Mouse (Mus musculus) liver (tissue): ENCODE measurements at regions not wholly inside any gene's neighbourhood (a gene's known extent, or its start where the extent isn't known, plus 50 kb on each side); places are given as distances from the start of the nearest gene placed in this dataset.

ENCODE experiments used
- DNase-seq: peaks from one replicate; pipeline ENCODE4 v3.0.0-alpha.2; 2020; ENCODE audit warnings: mixed read lengths

DNA sequence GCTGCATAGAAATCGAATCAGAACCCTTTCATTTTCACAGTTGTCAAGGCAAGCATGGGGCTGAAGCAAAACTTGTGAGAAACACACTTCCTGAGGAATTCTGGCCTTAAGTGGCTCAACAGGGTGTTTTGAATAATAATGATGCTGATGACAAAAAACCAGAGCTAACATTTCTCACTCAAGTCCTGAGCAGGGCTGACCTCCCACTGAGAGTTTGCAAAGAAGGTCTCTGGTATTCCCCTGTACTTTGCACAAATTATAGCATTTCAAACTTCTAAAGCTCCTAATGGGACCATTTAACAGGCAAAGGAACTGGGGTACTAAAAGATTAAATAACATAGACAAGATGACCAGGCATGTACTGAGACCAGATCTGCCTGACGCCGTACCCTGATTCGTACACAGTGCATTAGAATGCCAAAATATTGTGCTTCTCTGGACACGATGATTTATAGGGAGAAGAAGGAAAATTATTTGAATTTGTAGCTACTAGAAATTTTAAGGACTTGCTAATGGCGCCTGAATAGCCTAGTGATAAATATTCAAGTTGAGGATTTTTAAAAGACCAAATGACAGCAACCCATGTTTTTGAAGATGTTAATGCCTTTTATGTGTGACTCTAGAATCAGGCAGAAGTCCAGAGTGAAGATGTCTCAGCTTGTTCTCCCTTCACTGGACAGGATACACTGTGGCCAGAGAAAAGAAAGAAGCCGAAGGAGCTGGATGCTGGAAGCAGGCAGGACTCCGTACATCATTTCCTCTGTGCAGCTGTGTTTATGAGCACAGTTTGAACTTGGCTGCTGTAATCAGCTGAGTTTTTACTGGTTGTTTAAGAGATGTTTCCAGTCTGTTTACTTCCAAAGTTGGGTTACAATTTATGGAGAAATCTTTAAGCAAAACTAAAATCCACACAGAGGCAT is 1056.7 kb downstream of the Fam19a2 start:
- no peak for DNase-seq

DNA sequence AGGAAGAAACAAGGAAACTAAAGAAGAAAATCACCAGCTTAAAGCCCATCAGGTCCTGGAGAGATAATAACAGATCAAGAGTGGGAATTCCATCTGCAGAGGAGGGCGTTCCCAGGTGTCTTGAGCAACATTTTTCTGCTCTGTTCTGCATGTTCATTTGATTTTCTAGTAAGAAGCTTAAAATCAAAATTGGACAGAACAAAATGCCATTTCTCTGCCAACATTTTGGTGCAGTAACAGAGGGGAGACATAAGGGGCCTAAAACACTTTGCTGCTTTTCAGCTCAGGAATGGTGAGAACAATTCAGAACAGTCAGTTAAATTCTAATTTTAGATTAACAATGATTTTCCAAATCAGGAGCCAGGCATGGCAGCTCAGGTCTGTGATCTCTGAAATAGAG is 1056.8 kb downstream of the Slc16a7 start:
- no peak for DNase-seq

GRCm38 (mm10) chr10:124338923-124339322 is 1050.3 kb downstream of the Slc16a7 start:
- no peak for DNase-seq

GRCm38 (mm10) chr10:124349300-124349699 is 1040.0 kb downstream of the Slc16a7 start:
- peak; percentile 6 for DNase-seq

GRCm38 (mm10) chr10:124362795-124363194 is 1026.5 kb downstream of the Slc16a7 start:
- DNase-seq, result no peak

- DNase-seq, result no peak
Observed at GRCm38 (mm10) chr10:124370994-124371393, 1018.3 kb downstream of the Slc16a7 start.

- no peak for DNase-seq
Observed at GRCm38 (mm10) chr10:124402647-124403046, 986.6 kb downstream of the Slc16a7 start.

DNA sequence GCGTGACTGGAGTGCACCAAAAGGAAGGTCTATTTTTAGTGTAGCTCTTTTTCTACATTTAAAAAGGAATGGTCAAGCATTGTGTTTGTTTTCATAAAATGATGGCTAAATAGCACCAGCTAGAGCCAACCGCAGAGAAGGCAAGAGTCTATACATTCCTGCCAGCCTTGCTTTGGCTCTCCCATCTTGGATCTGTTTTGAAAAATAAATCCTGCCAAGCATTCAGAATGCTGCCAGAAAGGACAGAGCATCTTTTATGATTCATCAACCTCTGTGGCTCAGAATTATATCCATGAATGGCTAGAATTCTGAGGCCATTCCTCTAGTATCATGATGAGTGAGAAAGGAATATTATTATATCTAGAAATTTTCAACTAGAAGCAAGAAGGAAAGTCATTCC is 979.6 kb downstream of the Slc16a7 start:
- no peak for DNase-seq

DNA sequence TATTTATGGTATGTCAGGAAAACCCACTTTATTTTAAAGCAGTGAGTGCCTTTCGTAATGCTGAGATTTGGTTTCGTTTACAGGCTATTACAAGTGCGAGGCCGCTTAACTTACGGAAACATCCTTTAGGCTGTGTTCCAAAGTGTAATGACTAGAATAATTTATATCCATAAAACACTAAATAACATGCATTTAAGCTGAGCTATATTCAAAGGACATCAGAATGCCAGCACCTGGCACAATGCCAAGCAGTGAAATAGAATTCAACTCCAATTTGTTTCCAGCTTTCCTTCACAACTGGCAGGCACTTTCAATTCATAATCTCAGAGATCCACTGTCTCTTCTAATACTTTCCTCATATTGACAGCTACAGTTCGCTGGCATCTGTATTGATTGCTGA is 972.7 kb downstream of the Slc16a7 start:
- DNase-seq, result no peak

DNA sequence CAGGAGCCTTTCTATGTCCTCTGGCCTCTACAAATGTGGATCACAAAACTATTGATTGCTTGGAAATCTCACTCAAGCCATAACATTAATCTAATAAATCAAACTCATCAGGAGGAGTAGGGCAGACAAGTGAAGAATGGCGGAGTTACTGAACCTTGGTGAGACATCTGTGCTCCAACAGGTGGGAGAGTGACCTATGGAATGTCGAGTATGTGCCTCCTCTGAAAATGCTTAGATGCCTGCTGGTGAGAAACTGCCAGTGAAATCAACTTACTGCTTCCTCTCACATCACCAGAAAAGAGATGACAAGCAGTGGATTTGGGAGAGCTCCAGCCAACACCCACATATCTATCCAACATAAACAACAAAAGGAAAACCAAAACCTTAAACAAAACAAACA is 965.8 kb downstream of the Slc16a7 start:
- DNase-seq, result no peak
